19 mouse cellular contexts compared by ENCODE assay signal in the genomic region with DNA sequence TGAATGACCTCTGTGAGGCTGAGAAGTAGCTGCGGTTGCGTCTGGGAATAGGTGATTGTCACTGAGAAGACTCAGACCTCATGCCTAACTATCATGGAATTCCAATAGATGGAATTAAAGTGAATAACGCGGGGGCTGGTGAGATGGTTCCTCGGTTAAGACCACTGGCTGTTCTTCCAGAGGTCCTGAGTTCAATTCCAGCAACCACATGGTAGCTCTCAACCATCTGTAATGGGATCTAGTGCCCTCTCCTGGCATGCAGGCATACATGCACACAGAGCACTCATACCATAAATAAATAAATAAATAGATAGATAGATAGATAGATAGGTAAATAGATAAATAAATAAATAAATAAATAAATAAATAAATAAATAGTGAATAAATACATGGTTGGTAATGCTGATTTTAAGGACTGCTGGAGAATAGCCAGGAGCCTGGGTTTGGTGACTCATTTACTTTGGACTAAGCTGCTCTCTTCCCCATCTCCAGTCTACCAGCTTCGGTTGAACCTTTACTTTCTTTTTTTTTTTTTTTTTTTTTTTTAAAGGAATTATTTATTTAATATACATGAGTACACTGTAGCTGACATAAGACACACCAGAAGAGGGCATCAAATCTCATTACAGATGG. TPM values are rescaled to one million over a fixed set of nuclear protein-coding genes. Genes with fewer than 3 reads are reported as not detected.
A peak's percentile ranks its signal among the peaks of the same experiment; 100 is the strongest.
DNase-seq lines count a peak whose midpoint lies in the region; ATAC-seq and TF ChIP-seq lines count a peak whose summit lies in the region.
"Had no signal": no experiment of that assay in that cellular context is flagged by ENCODE, and none has a peak within 500 bp of the region (broad histone marks: within the 10 kb centered on the region; RNA-seq: fewer than 3 reads in every experiment).

No protein-coding gene starts in this region.

- H3K4me1 ChIP-seq in lung, embryonic 14.5 days (ENCODE audit: insufficient read depth): peaks cover 8% of the 10 kb centered on the region; the same call in 1 of the 2 replicates
- peaks cover 14 to 40% of the 10 kb centered on the region in 2 experiments for H3K4me1 ChIP-seq in liver, embryonic 14.5 days (replicated peaks; ENCODE audit: control insufficient read depth in 2 of 2, insufficient read depth in 2 of 2, low read length in 1 of 2)

- H3K36me3 ChIP-seq in lung, embryonic 14.5 days (ENCODE audit: insufficient read depth): no peaks in the 10 kb centered on the region
- H3K36me3 ChIP-seq in liver, embryonic 14.5 days (replicated peaks; ENCODE audit: control insufficient read depth, insufficient read depth, low read depth): no peaks in the 10 kb centered on the region
- H3K36me3 ChIP-seq: embryonic facial prominence, embryonic 13.5 days; heart, embryonic 15.5 days; hindbrain, embryonic 13.5 days; limb, embryonic 12.5 days had no signal

- no peak for ATAC-seq in lung, embryonic 14.5 days (ENCODE audit: insufficient read depth)
- no peak for ATAC-seq in liver, embryonic 14.5 days (ENCODE audit: insufficient read depth)
- ATAC-seq: Patski had no signal

- DNase-seq in gastrocnemius, adult 2 months: no peak
- no peak for DNase-seq in gastrocnemius, postnatal 4 days (ENCODE audit: low spot score in 2 of 2)
- DNase-seq in lung, embryonic 14.5 days: no peak
- DNase-seq in lung, postnatal 14 days: no peak
- DNase-seq in A20 (ENCODE audit: low read depth, low spot score): peak; percentile 67
- DNase-seq in liver, embryonic 14.5 days (ENCODE audit: low read depth in 3 of 3, low spot score in 3 of 3): no peak
- no peak for DNase-seq in adrenal gland, postnatal 4 days (ENCODE audit: low spot score in 2 of 2)
- DNase-seq in T-cell, adult 2 months (ENCODE audit: low spot score): no peak
- DNase-seq: kidney, postnatal 4 days; layer of hippocampus, postnatal 36 days; lung, postnatal 10 days; right cerebral cortex, postnatal 14 days had no signal

- TF ChIP-seq CTCF in gastrocnemius, adult 2 months (IDR thresholded peaks at IDR 0.05): peak; percentile 17; the same call in 1 of the 2 replicates
- peak; percentile 16; the same call in 1 of the 2 replicates for TF ChIP-seq CTCF in lung, embryonic 14.5 days (IDR thresholded peaks at IDR 0.05; ENCODE audit: low read depth)
- peak; percentile 50 for TF ChIP-seq CTCF in liver, embryonic 14.5 days (IDR thresholded peaks at IDR 0.05; ENCODE audit: low read depth)

- intact Hi-C loops in gastrocnemius, adult 2 months (cut with DNase I): loop anchor here (5.0 kb wide), 1 partner anchor 87 kb away; no protein-coding TSS in a partner anchor

- no peak overlapping the region for H3K4me2 ChIP-seq in lung, embryonic 14.5 days
- no peak overlapping the region for H3K4me2 ChIP-seq in liver, embryonic 14.5 days (ENCODE audit: low read depth)

- no peak overlapping the region for H3K4me3 ChIP-seq in gastrocnemius, adult 2 months
- no peak overlapping the region for H3K4me3 ChIP-seq in lung, embryonic 14.5 days (ENCODE audit: low read depth, low read length)
- no peak overlapping the region for H3K4me3 ChIP-seq in liver, embryonic 14.5 days (ENCODE audit: insufficient read depth in 1 of 2, low read depth in 2 of 2, low read length in 2 of 2)
- H3K4me3 ChIP-seq: limb, embryonic 12.5 days had no signal

- no peaks in the 10 kb centered on the region for H3K27me3 ChIP-seq in lung, embryonic 14.5 days (ENCODE audit: insufficient read depth, low read length)
- no peaks in the 10 kb centered on the region for H3K27me3 ChIP-seq in liver, embryonic 14.5 days (ENCODE audit: control insufficient read depth, insufficient read depth, low read length)
- H3K27me3 ChIP-seq: embryonic facial prominence, embryonic 13.5 days; heart, embryonic 15.5 days; hindbrain, embryonic 13.5 days; limb, embryonic 12.5 days; Patski had no signal

- 93% methylated on average over 6 of the region's 6 CpGs for WGBS in lung, embryonic 14.5 days
- WGBS in liver, embryonic 14.5 days (ENCODE audit: insufficient replicate concordance): 85% methylated on average over 6 of the region's 6 CpGs

- TF ChIP-seq EP300 in liver, embryonic 14.5 days (IDR thresholded peaks at IDR 0.05; ENCODE audit: low read depth): no peak

- H3K9me3 ChIP-seq in lung, embryonic 14.5 days (ENCODE audit: low read depth, low read length): no peaks in the 10 kb centered on the region
- no peaks in the 10 kb centered on the region for H3K9me3 ChIP-seq in liver, embryonic 14.5 days (ENCODE audit: control insufficient read depth, low read length)
- H3K9me3 ChIP-seq: embryonic facial prominence, embryonic 13.5 days; heart, embryonic 15.5 days; hindbrain, embryonic 13.5 days; limb, embryonic 12.5 days had no signal

- no peak overlapping the region for H3K27ac ChIP-seq in gastrocnemius, adult 2 months
- no peak overlapping the region for H3K27ac ChIP-seq in lung, embryonic 14.5 days (ENCODE audit: low read depth)
- no peak overlapping the region for H3K27ac ChIP-seq in liver, embryonic 14.5 days
- H3K27ac ChIP-seq: embryonic facial prominence, embryonic 13.5 days; limb, embryonic 12.5 days had no signal

- no peak overlapping the region for H3K9ac ChIP-seq in lung, embryonic 14.5 days
- no peak overlapping the region for H3K9ac ChIP-seq in liver, embryonic 14.5 days (replicated peaks)
- H3K9ac ChIP-seq: embryonic facial prominence, embryonic 13.5 days; heart, embryonic 15.5 days; limb, embryonic 12.5 days had no signal

RNA-seq across cellular contexts. Expression of a gene that starts 1.3 kb away (rescaled TPM):
- total RNA-seq in gastrocnemius, adult 2 months (2021): 10 to 100 TPM; 19.4 to 20.1 TPM
- total RNA-seq in gastrocnemius, postnatal 4 days (2021): 10 to 100 TPM; 11.5 to 15.7 TPM
- 15.2 and 18.4 TPM in 2 replicates for polyA plus RNA-seq in lung, embryonic 14.5 days (2014; fragmentation: Nextera tagmentation; extraction: Ambion mirVana)
- 10.5 and 11.8 TPM in 2 replicates for polyA plus RNA-seq in liver, embryonic 14.5 days (2012; rRNA removed)
- polyA plus RNA-seq in liver, embryonic 14.5 days (2014; fragmentation: Nextera tagmentation; extraction: Ambion mirVana): 7.9 and 9.9 TPM in 2 replicates
- 10 to 100 TPM; 25.3 to 28.2 TPM for total RNA-seq in adrenal gland, postnatal 4 days (2021)

RNA-seq across cellular contexts. Expression of a gene that starts 17.0 kb away (rescaled TPM):
- 1 to 10 TPM; 4.0 to 8.8 TPM for total RNA-seq in gastrocnemius, adult 2 months (2021)
- 1 to 10 TPM; 3.8 to 4.0 TPM for total RNA-seq in gastrocnemius, postnatal 4 days (2021)
- 3.3 and 4.3 TPM in 2 replicates for polyA plus RNA-seq in lung, embryonic 14.5 days (2014; fragmentation: Nextera tagmentation; extraction: Ambion mirVana)
- polyA plus RNA-seq in liver, embryonic 14.5 days (2012; rRNA removed): 1.8 TPM in 2 replicates
- 0.80 and 1.1 TPM in 2 replicates for polyA plus RNA-seq in liver, embryonic 14.5 days (2014; fragmentation: Nextera tagmentation; extraction: Ambion mirVana)
- 1 to 10 TPM; 3.2 to 4.6 TPM for total RNA-seq in adrenal gland, postnatal 4 days (2021)

RNA-seq across cellular contexts. Expression of a gene that starts 44.1 kb away (rescaled TPM):
- 1 to 10 TPM; 3.1 to 3.2 TPM for total RNA-seq in gastrocnemius, adult 2 months (2021)
- total RNA-seq in gastrocnemius, postnatal 4 days (2021): 1 to 10 TPM; 5.0 to 9.0 TPM
- polyA plus RNA-seq in lung, embryonic 14.5 days (2014; fragmentation: Nextera tagmentation; extraction: Ambion mirVana): 3.1 and 3.9 TPM in 2 replicates
- 3.9 and 7.9 TPM in 2 replicates for polyA plus RNA-seq in liver, embryonic 14.5 days (2012; rRNA removed)
- 1.2 and 1.9 TPM in 2 replicates for polyA plus RNA-seq in liver, embryonic 14.5 days (2014; fragmentation: Nextera tagmentation; extraction: Ambion mirVana)
- total RNA-seq in adrenal gland, postnatal 4 days (2021): 1 to 10 TPM; 2.3 to 5.5 TPM
- total RNA-seq: common myeloid progenitor, adult 5-6 weeks; megakaryocyte-erythroid progenitor cell, adult 5-6 weeks had no signal
